Mouse (Mus musculus) G1E (cell line): ENCODE measurements at regions not wholly inside any gene's neighbourhood (a gene's known extent, or its start where the extent isn't known, plus 50 kb on each side); places are given as distances from the start of the nearest gene placed in this dataset.

Source experiments
- ATAC-seq: 2 replicates; pipeline ENCODE4 v1.8.0; 2016; ENCODE audit warnings: mild to moderate bottlenecking; ENCODE audit not compliant: insufficient number of reproducible peaks, poor library complexity, low FRiP score, severe bottlenecking; ENCODE audit errors: extremely low read depth
- DNase-seq: peaks from one replicate; pipeline ENCODE4 v3.0.0; 2012; ENCODE audit warnings: low spot score
- H3K27me3 ChIP-seq: 2 replicates; pipeline ENCODE4 v1.6.1; 2012; ENCODE audit warnings: mild to moderate bottlenecking, low read length, inconsistent platforms; ENCODE audit not compliant: insufficient read depth
- H3K36me3 ChIP-seq: replicated peaks from 2 replicates; pipeline ENCODE3; 2012; ENCODE audit warnings: mild to moderate bottlenecking, inconsistent platforms
- H3K4me1 ChIP-seq: 2 replicates; pipeline ENCODE4 v1.6.1; 2012; ENCODE audit warnings: low read depth, low read length, inconsistent platforms, mixed read lengths; ENCODE audit not compliant: insufficient read depth
- H3K4me3 ChIP-seq: 2 replicates; pipeline ENCODE4 v1.5.1; 2012; ENCODE audit warnings: low read depth, mild to moderate bottlenecking, inconsistent platforms, low read length, moderate library complexity, mixed read lengths
- H3K9me3 ChIP-seq: replicated peaks from 2 replicates; pipeline ENCODE4 v1.6.1; 2012; ENCODE audit warnings: inconsistent platforms
- CTCF ChIP-seq: IDR thresholded peaks from 2 replicates; pipeline ENCODE4 v1.5.1; 2012; ENCODE audit warnings: low read depth, low read length, inconsistent platforms, mixed read lengths
- GATA1 ChIP-seq: IDR thresholded peaks from 2 replicates; pipeline ENCODE4 v1.6.1; 2012; ENCODE audit warnings: borderline replicate concordance, low read length, inconsistent platforms, mixed read lengths
- GATA2 ChIP-seq: IDR thresholded peaks from 2 replicates; pipeline ENCODE4 v1.6.1; 2012; ENCODE audit warnings: low read depth, low read length, inconsistent platforms, borderline replicate concordance
- POLR2AphosphoS5 ChIP-seq: IDR thresholded peaks from 2 replicates; pipeline ENCODE4 v1.6.1; 2012; ENCODE audit warnings: low read depth, low read length, inconsistent platforms; ENCODE audit not compliant: insufficient replicate concordance
- TAL1 ChIP-seq: conservative IDR thresholded peaks from 2 replicates; pipeline ENCODE4 v1.6.1; 2012; ENCODE audit warnings: low read depth, low read length, inconsistent platforms, mixed read lengths

DNA sequence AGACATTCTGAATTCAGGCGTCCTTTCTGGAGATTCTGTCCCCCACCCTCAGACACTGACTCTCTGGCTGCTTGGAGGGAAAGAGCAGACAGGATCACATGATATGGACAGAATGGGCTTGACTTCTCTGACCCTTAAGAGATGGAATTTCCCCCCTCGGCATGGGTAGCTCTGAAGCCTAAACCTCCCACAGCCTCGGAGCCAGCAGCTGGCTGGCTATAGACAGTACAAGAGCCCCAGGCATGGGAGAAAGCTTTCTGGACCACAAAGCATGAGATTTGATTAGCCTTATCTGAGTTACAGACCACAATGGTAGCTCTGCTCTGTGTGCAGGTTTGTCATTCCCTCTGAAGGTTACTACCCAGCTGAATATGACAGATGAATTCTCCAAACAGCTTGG, 156.1 kb upstream of the Sstr4 start:
- H3K27me3 ChIP-seq, result no peaks in the 10 kb centered on the region

GRCm38 (mm10) chr2:148242242-148242641, 152.9 kb upstream of the Sstr4 start:
- Histone ChIP-seq H3K36me3 (no peaks in the 10 kb centered on the region), H3K4me3 (no peak overlapping the region), H3K27me3 (no peaks in the 10 kb centered on the region), H3K4me1 (no peaks in the 10 kb centered on the region), H3K9me3 (peaks cover 44% of the 10 kb centered on the region)
- no peak for DNase-seq
- no peak for ATAC-seq
- no peak for TF ChIP-seq POLR2AphosphoS5
- TF ChIP-seq GATA2, result no peak
- TF ChIP-seq CTCF, result no peak
- TF ChIP-seq GATA1, result no peak
- no peak for TF ChIP-seq TAL1

More for the DNA sequence above, 156.1 kb upstream of the Sstr4 start:
- no peaks in the 10 kb centered on the region for H3K4me1 ChIP-seq
- peaks cover 37% of the 10 kb centered on the region for H3K9me3 ChIP-seq
- no peak for DNase-seq
- no peaks in the 10 kb centered on the region for H3K36me3 ChIP-seq
- no peak overlapping the region for H3K4me3 ChIP-seq
- TF ChIP-seq CTCF, result no peak
- no peak for TF ChIP-seq POLR2AphosphoS5
- TF ChIP-seq GATA2, result no peak
- TF ChIP-seq GATA1, result no peak
- no peak for TF ChIP-seq TAL1
- no peak for ATAC-seq

GRCm38 (mm10) chr2:148245575-148245974, 149.6 kb upstream of the Sstr4 start:
- H3K36me3 ChIP-seq, result no peaks in the 10 kb centered on the region
- H3K9me3 ChIP-seq, result peaks cover 38% of the 10 kb centered on the region
- no peak for TF ChIP-seq GATA2
- TF ChIP-seq POLR2AphosphoS5, result no peak
- no peak for TF ChIP-seq TAL1
- no peak for TF ChIP-seq GATA1
- TF ChIP-seq CTCF, result no peak
- no peak for DNase-seq
- ATAC-seq, result no peak
- no peaks in the 10 kb centered on the region for H3K4me1 ChIP-seq
- no peaks in the 10 kb centered on the region for H3K27me3 ChIP-seq
- H3K4me3 ChIP-seq, result no peak overlapping the region

DNA sequence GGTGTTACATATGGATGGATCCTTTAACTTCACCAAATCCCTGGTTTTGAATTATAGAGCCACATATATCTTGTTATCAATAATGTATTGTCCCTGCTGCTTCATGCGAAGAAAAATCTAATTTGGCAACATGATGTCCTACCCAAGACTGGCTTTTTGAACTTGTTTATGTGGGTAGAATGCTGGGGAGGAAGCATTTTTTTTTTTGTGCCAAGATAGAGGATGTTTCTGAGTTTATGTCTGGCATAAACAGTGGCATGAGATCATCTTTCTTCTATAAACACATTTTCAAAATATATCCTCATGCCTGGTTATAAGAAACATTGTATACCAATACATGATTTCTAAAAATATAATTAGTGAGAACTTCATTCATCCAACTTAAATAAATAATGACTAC, 144.2 kb upstream of the Sstr4 start:
- no peak for TF ChIP-seq GATA1
- TF ChIP-seq POLR2AphosphoS5, result no peak
- TF ChIP-seq TAL1, result no peak
- no peak for TF ChIP-seq CTCF
- TF ChIP-seq GATA2, result no peak
- H3K36me3 ChIP-seq, result no peaks in the 10 kb centered on the region
- ATAC-seq (no peak), DNase-seq (no peak)
- H3K4me1 ChIP-seq, result no peaks in the 10 kb centered on the region
- no peaks in the 10 kb centered on the region for H3K27me3 ChIP-seq
- peaks cover 22% of the 10 kb centered on the region for H3K9me3 ChIP-seq
- no peak overlapping the region for H3K4me3 ChIP-seq

DNA sequence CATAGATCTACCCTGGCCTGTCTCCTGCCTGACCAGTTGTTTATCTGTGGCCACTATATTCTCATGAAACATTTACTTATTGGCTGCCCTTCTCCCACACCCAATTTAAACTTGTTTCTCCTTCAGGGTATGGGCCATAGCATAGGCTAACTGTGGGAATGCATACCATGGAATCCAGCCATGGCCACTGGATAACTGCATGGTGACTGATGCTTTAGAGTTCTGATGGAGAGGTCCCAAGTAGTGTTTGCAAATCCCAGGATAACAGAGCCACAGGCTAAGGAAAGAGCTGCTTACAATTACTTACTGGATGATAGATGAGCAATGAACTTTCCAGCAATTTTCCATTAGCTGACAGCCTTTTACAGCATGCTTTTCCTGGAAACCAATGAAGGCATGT, 139.5 kb upstream of the Sstr4 start:
- Histone ChIP-seq H3K9me3 (peaks cover 21% of the 10 kb centered on the region), H3K27me3 (no peaks in the 10 kb centered on the region), H3K4me1 (no peaks in the 10 kb centered on the region), H3K4me3 (no peak overlapping the region), H3K36me3 (no peaks in the 10 kb centered on the region)
- DNase-seq (no peak), ATAC-seq (no peak)
- no peak for TF ChIP-seq POLR2AphosphoS5
- no peak for TF ChIP-seq GATA2
- TF ChIP-seq CTCF, result no peak
- no peak for TF ChIP-seq GATA1
- no peak for TF ChIP-seq TAL1

- no peaks in the 10 kb centered on the region for H3K4me1 ChIP-seq
- no peak for TF ChIP-seq CTCF
- TF ChIP-seq TAL1, result no peak
- no peak for TF ChIP-seq GATA2
- TF ChIP-seq GATA1, result no peak
- no peak for TF ChIP-seq POLR2AphosphoS5
- ATAC-seq (no peak), DNase-seq (no peak)
- H3K36me3 ChIP-seq, result no peaks in the 10 kb centered on the region
- H3K9me3 ChIP-seq, result peaks cover 25% of the 10 kb centered on the region
- no peak overlapping the region for H3K4me3 ChIP-seq
- no peaks in the 10 kb centered on the region for H3K27me3 ChIP-seq
These were observed 130.9 kb upstream of the Sstr4 start for GRCm38 (mm10) chr2:148264111-148264730.

DNA sequence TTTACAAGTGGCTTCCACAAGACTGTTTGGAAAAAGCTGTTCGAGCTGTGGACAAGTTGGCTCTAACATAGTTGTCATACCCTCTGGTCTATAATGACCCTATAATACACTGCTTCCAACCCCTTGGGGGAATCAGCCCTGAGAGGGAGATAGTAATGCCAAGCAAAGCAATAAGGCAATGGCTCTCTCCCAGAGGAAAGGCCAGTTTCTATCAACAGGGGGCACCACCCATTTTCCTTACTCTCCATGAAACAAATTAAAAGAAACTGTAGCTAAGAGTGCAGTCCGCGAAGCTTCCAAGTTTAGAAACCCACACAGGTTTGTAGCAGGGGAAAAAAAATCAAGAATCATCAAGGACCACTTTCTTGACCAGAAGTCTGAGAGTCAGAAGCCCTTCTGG, 115.9 kb upstream of the Sstr4 start:
- TF ChIP-seq CTCF (no peak), POLR2AphosphoS5 (no peak), TAL1 (no peak), GATA1 (no peak), GATA2 (no peak)
- no peak overlapping the region for H3K4me3 ChIP-seq
- ATAC-seq (no peak), DNase-seq (no peak)
- no peaks in the 10 kb centered on the region for H3K36me3 ChIP-seq
- no peaks in the 10 kb centered on the region for H3K27me3 ChIP-seq
- H3K9me3 ChIP-seq, result peaks cover 25% of the 10 kb centered on the region
- H3K4me1 ChIP-seq, result no peaks in the 10 kb centered on the region
